Mouse (Mus musculus) spleen, adult 12 weeks (tissue): ENCODE measurements around the gene Arhgap15.

ENCODE experiments used
- DNase-seq: peaks from one replicate; pipeline ENCODE4 v3.0.0; 2022; ENCODE audit warnings: low spot score

Gene Arhgap15

GRCm38 (mm10) chr2:44438070-44438469 is 689.4 kb downstream of the Arhgap15 start:
- DNase-seq = no peak

- no peak for DNase-seq
These were observed 696.3 kb downstream of the Arhgap15 start for GRCm38 (mm10) chr2:44444938-44445337.
